Mouse (Mus musculus) erythroblast, embryonic 14.5 days (primary cell): ENCODE measurements around the gene Gm49369.

Experiments used
- GATA1 ChIP-seq: IDR thresholded peaks from 2 replicates; pipeline ENCODE4 v1.6.1; 2012; ENCODE audit warnings: low read length, inconsistent platforms, mixed read lengths
- TAL1 ChIP-seq: IDR thresholded peaks from 3 replicates; pipeline ENCODE4 v1.6.1; 2012; ENCODE audit warnings: low read length, inconsistent platforms, mixed read lengths

DNA sequence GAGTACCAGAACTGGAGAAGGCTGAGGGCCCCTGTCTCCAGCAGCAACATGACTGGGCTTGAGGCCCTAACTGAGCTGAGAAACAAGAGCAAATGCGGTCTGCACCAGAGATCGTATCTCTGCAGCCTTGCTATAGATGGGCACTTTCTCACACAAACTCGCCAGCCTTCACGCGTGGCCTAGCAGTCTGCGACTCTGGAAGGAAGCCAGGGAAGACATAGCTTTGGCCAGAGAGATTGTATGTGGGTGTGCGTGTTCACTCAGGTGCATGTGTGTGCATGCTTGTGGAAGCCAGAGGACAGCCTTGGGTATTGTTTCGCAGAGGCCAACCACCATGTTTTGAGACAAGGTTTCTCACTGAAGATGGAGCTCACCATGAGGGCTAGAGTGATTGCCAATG lies 26.2 kb upstream of the Gm49369 start:
- no peak for TF ChIP-seq GATA1
- TF ChIP-seq TAL1: no peak
